Mouse (Mus musculus) CH12.LX (cell line): ENCODE results near the gene Slc9a2. TPM values are rescaled to one million over a fixed set of nuclear protein-coding genes. Genes with fewer than 3 reads are reported as not detected.

ENCODE experiments used
- DNase-seq: peaks from one replicate; pipeline ENCODE4 v3.0.0-alpha.2; 2013; ENCODE audit errors: extremely low read depth
- H3K27ac ChIP-seq: 2 replicates; pipeline ENCODE4 v1.5.1; 2012; ENCODE audit warnings: low read depth, mild to moderate bottlenecking, control low read depth, moderate library complexity; ENCODE audit not compliant: insufficient read depth
- H3K27me3 ChIP-seq: replicated peaks from 2 replicates; pipeline ENCODE3; 2012; ENCODE audit warnings: inconsistent platforms
- H3K36me3 ChIP-seq, 2 experiments: replicated peaks in 1 of 2; 2 replicates each; pipeline versions ENCODE3 to v1.6.1; 2012; ENCODE audit warnings: inconsistent platforms in 1 of 2, low read length in 1 of 2, mild to moderate bottlenecking in 1 of 2, mixed read lengths in 1 of 2, moderate library complexity in 1 of 2; ENCODE audit not compliant: control insufficient read depth in 1 of 2, insufficient read depth in 1 of 2
- H3K4me1 ChIP-seq, 2 experiments: 2 replicates each; pipeline ENCODE4 v1.6.1; 2012; ENCODE audit warnings: inconsistent platforms in 1 of 2, moderate library complexity in 1 of 2; ENCODE audit not compliant: insufficient read depth in 2 of 2, control insufficient read depth in 1 of 2
- H3K4me2 ChIP-seq: 2 replicates; pipeline ENCODE4 v1.6.1; 2012; ENCODE audit warnings: low read depth, mild to moderate bottlenecking, control low read depth; ENCODE audit not compliant: poor library complexity, insufficient read depth, severe bottlenecking
- H3K4me3 ChIP-seq, 3 experiments: fragments of 150-350 bp in 1 of 3; sonication (generic) in 1 of 3; replicated peaks in 1 of 3; 2 replicates each; pipeline versions ENCODE3 to v1.5.1; 2011 to 2012; ENCODE audit warnings: low read depth in 2 of 3, low read length in 2 of 3, mild to moderate bottlenecking in 2 of 3, moderate library complexity in 2 of 3, control low read depth in 1 of 3, improper control_type of control experiment in 1 of 3, inconsistent platforms in 1 of 3, mixed read lengths in 1 of 3; ENCODE audit not compliant: poor library complexity in 1 of 3
- H3K79me2 ChIP-seq: replicated peaks from 2 replicates; pipeline ENCODE4 v1.6.1; 2012; ENCODE audit warnings: mild to moderate bottlenecking, moderate library complexity; ENCODE audit not compliant: control insufficient read depth, poor library complexity, insufficient read depth, severe bottlenecking; ENCODE audit errors: extremely low read depth
- H3K9ac ChIP-seq: 2 replicates; pipeline ENCODE4 v1.6.1; 2012; ENCODE audit warnings: low read depth, mild to moderate bottlenecking, control low read depth, moderate library complexity; ENCODE audit not compliant: insufficient read depth
- H3K9me3 ChIP-seq: replicated peaks from 2 replicates; pipeline ENCODE3; 2012; ENCODE audit warnings: low read length, inconsistent platforms, mixed read lengths
- BHLHE40 ChIP-seq: IDR thresholded peaks from 2 replicates; pipeline ENCODE4 v1.6.1; 2011; ENCODE audit warnings: mild to moderate bottlenecking, low read depth, low read length, improper control_type of control experiment
- CHD1 ChIP-seq: IDR thresholded peaks from 2 replicates; pipeline ENCODE4 v1.6.1; 2012; ENCODE audit warnings: low read depth, low read length, improper control_type of control experiment, inconsistent platforms
- CHD2 ChIP-seq: IDR thresholded peaks from 2 replicates; pipeline ENCODE4 v1.6.1; 2011; ENCODE audit warnings: low read length, improper control_type of control experiment
- E2F4 ChIP-seq: IDR thresholded peaks from 2 replicates; pipeline ENCODE4 v1.6.1; 2011; ENCODE audit warnings: low read depth, low read length, improper control_type of control experiment; ENCODE audit not compliant: insufficient replicate concordance
- ELF1 ChIP-seq: IDR thresholded peaks from 2 replicates; pipeline ENCODE4 v1.6.1; 2014; ENCODE audit warnings: low read depth, mild to moderate bottlenecking, inconsistent platforms, low read length, improper control_type of control experiment
- GABPA ChIP-seq: IDR thresholded peaks from 2 replicates; pipeline ENCODE4 v1.6.1; 2012; ENCODE audit warnings: low read depth, low read length, improper control_type of control experiment, inconsistent platforms; ENCODE audit not compliant: insufficient replicate concordance
- HCFC1 ChIP-seq: IDR thresholded peaks from 2 replicates; pipeline ENCODE4 v1.6.1; 2012; ENCODE audit warnings: low read depth, mild to moderate bottlenecking, inconsistent platforms, low read length, improper control_type of control experiment
- MAFK ChIP-seq: IDR thresholded peaks from 2 replicates; pipeline ENCODE4 v1.6.1; 2011; ENCODE audit warnings: low read length, improper control_type of control experiment; ENCODE audit not compliant: insufficient replicate concordance
- MAX ChIP-seq: IDR thresholded peaks from 2 replicates; pipeline ENCODE4 v1.6.1; 2011; ENCODE audit warnings: low read length, improper control_type of control experiment
- MEF2A ChIP-seq: IDR thresholded peaks from 2 replicates; pipeline ENCODE4 v1.6.1; 2014; ENCODE audit warnings: low read depth, mild to moderate bottlenecking, inconsistent platforms, low read length, improper control_type of control experiment, borderline replicate concordance
- MXI1 ChIP-seq: IDR thresholded peaks from 2 replicates; pipeline ENCODE4 v1.6.1; 2011; ENCODE audit warnings: mild to moderate bottlenecking, low read depth, low read length, improper control_type of control experiment
- MYC ChIP-seq: IDR thresholded peaks from 2 replicates; pipeline ENCODE4 v1.6.1; 2011; ENCODE audit warnings: low read depth, mild to moderate bottlenecking, improper control_type of control experiment, low read length
- NELFE ChIP-seq: IDR thresholded peaks from 2 replicates; pipeline ENCODE4 v1.6.1; 2011; ENCODE audit warnings: low read depth, low read length, improper control_type of control experiment
- PAX5 ChIP-seq: IDR thresholded peaks from 2 replicates; pipeline ENCODE4 v1.6.1; 2012; ENCODE audit warnings: low read length, inconsistent platforms, mixed read lengths
- POLR2A ChIP-seq: IDR thresholded peaks from 2 replicates; pipeline ENCODE4 v1.6.1; 2011; ENCODE audit warnings: low read depth, mild to moderate bottlenecking, improper control_type of control experiment, low read length
- POLR2AphosphoS2 ChIP-seq: IDR thresholded peaks from 2 replicates; pipeline ENCODE4 v1.6.1; 2011; ENCODE audit warnings: low read depth, low read length, improper control_type of control experiment
- RAD21 ChIP-seq: IDR thresholded peaks from 2 replicates; pipeline ENCODE4 v1.6.1; 2011; ENCODE audit warnings: low read depth, mild to moderate bottlenecking, low read length, improper control_type of control experiment, moderate library complexity
- RCOR1 ChIP-seq: conservative IDR thresholded peaks from 2 replicates; pipeline ENCODE4 v1.6.1; 2012; ENCODE audit warnings: low read depth, mild to moderate bottlenecking, inconsistent platforms, low read length, improper control_type of control experiment
- SIN3A ChIP-seq: IDR thresholded peaks from 2 replicates; pipeline ENCODE4 v1.6.1; 2012; ENCODE audit warnings: low read length, improper control_type of control experiment, inconsistent platforms
- TBP ChIP-seq: conservative IDR thresholded peaks from 2 replicates; pipeline ENCODE4 v1.6.1; 2011; ENCODE audit warnings: low read depth, low read length, improper control_type of control experiment
- TCF12 ChIP-seq: IDR thresholded peaks from 2 replicates; pipeline ENCODE4 v1.6.1; 2014; ENCODE audit warnings: low read depth, mild to moderate bottlenecking, inconsistent platforms, low read length, improper control_type of control experiment
- UBTF ChIP-seq: IDR thresholded peaks from 2 replicates; pipeline ENCODE4 v1.6.1; 2012; ENCODE audit warnings: low read depth, mild to moderate bottlenecking, inconsistent platforms, low read length, improper control_type of control experiment, moderate library complexity
- USF1 ChIP-seq: IDR thresholded peaks from 2 replicates; pipeline ENCODE4 v1.6.1; 2014; ENCODE audit warnings: low read depth, mild to moderate bottlenecking, inconsistent platforms, low read length, improper control_type of control experiment
- USF2 ChIP-seq: conservative IDR thresholded peaks from 2 replicates; pipeline ENCODE4 v1.6.1; 2011; ENCODE audit warnings: low read depth, low read length, improper control_type of control experiment
- ZMIZ1 ChIP-seq: IDR thresholded peaks from 2 replicates; pipeline ENCODE4 v1.6.1; 2012; ENCODE audit warnings: low read depth, mild to moderate bottlenecking, inconsistent platforms, low read length, improper control_type of control experiment
- ZNF384 ChIP-seq: IDR thresholded peaks from 2 replicates; pipeline ENCODE4 v1.6.1; 2012; ENCODE audit warnings: low read depth, low read length, improper control_type of control experiment, inconsistent platforms
- dilution Hi-C: fragments of 300-500 bp; cut with MboI; formaldehyde crosslinking; loops from 2 replicates; pipeline ENCODE4 v1.14.3; 2020; ENCODE audit warnings: low sequenced_read_pairs; ENCODE audit not compliant: extremely low pct_unique_long_range_greater_than_20kb, extremely low pct_ligation_motif_present
- in situ Hi-C: fragments of 300-500 bp; cut with MboI; formaldehyde crosslinking; loops from 3 replicates; pipeline ENCODE4 v1.14.3; 2019; ENCODE audit warnings: low sequenced_read_pairs, low pct_ligation_motif_present, low pct_unique_long_range_greater_than_20kb, mixed read lengths
- polyA plus RNA-seq: library from polyadenylated mRNA; unstranded; fragments of >175 nt; gene quantifications from 2 replicates; pipeline ENCODE4 v1.2.1, GENCODE M21; 2012; ENCODE audit warnings: low read depth; ENCODE audit not compliant: insufficient read length
- total RNA-seq, 2 experiments: library from RNA; depleted of rRNA; stranded (reverse); fragments of 300-350 nt in 1 of 2; fragments of >200 nt in 1 of 2; gene quantifications; 2 replicates each; pipeline ENCODE4 v1.2.3; 2012 to 2014

The Slc9a2 gene
- total and polyA plus RNA-seq, 3 experiments, result not detected

DNA sequence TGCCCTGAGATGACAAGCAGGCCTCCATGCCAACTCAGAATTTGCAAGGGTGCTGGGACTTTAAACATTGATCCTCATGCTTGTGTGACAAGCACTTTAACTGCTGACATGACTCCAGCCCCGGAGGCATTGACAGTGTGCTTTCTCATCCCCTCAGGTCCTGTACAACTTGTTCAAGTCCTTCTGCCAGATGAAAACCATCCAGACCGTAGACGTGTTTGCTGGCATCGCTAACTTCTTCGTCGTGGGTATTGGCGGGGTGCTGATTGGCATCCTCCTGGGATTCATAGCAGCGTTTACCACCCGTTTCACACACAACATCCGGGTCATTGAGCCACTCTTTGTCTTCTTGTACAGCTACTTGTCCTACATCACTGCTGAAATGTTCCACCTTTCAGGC lies 45.7 kb downstream of the Slc9a2 start:
- Histone ChIP-seq H3K36me3 (no peaks in the 10 kb centered on the region), H3K4me2 (no peak overlapping the region), H3K4me3 (no peak overlapping the region), H3K9ac (no peak overlapping the region), H3K27ac (no peak overlapping the region), H3K27me3 (no peaks in the 10 kb centered on the region), H3K9me3 (peaks cover 5% of the 10 kb centered on the region), H3K4me1 (no peaks in the 10 kb centered on the region), H3K79me2 (no peaks in the 10 kb centered on the region)
- no peak for DNase-seq
- dilution Hi-C loops, result no loop called here
- no peak for TF ChIP-seq USF1
- no peak for TF ChIP-seq UBTF
- no peak for TF ChIP-seq TCF12
- no peak for TF ChIP-seq E2F4
- TF ChIP-seq ELF1, result no peak
- no peak for TF ChIP-seq BHLHE40
- no peak for TF ChIP-seq MEF2A
- no peak for TF ChIP-seq NELFE
- TF ChIP-seq MYC, result no peak
- no peak for TF ChIP-seq MAX
- no peak for TF ChIP-seq MAFK
- TF ChIP-seq CHD1, result no peak
- TF ChIP-seq POLR2AphosphoS2, result no peak
- TF ChIP-seq SIN3A, result no peak
- no peak for TF ChIP-seq MXI1
- TF ChIP-seq HCFC1, result no peak
- no peak for TF ChIP-seq GABPA
- no peak for TF ChIP-seq CHD2
- TF ChIP-seq RAD21, result no peak
- in situ Hi-C loops, result no loop called here

DNA sequence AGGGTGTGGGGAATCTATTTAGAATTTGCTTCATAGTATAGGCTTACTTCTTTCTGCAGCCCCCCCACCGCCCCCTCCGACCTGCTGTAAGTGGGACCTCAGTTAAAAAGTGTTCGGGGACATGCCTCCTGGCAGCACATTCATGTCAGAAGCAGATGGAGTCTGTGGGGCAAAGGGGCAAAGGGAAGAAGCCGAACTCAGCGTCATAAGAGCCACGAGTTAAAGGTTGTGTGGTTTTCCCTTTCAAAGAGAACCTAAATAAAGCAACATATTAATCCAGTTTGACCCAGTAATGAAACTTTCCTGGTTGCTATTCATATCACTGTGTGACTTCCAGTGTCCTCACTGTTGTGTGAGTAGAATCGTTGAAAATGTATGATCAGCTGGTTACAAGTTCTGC lies 47.0 kb downstream of the Slc9a2 start:
- H3K79me2 ChIP-seq, result no peaks in the 10 kb centered on the region
- no peak overlapping the region for H3K4me2 ChIP-seq
- no peak overlapping the region for H3K4me3 ChIP-seq
- H3K36me3 ChIP-seq, result no peaks in the 10 kb centered on the region
- H3K9ac ChIP-seq, result no peak overlapping the region
- no peak for DNase-seq
- no peak for TF ChIP-seq BHLHE40
- no peak for TF ChIP-seq PAX5
- no peak for TF ChIP-seq POLR2A
- TF ChIP-seq RCOR1, result no peak
- no peak for TF ChIP-seq ZNF384
- TF ChIP-seq USF2, result no peak
- no peak for TF ChIP-seq TBP
- TF ChIP-seq ZMIZ1, result no peak
- TF ChIP-seq UBTF, result no peak
- no peaks in the 10 kb centered on the region for H3K27me3 ChIP-seq
- H3K9me3 ChIP-seq, result peaks cover 3% of the 10 kb centered on the region
- H3K27ac ChIP-seq, result no peak overlapping the region
- dilution Hi-C loops (no loop called here), in situ Hi-C loops (no loop called here)
- no peaks in the 10 kb centered on the region for H3K4me1 ChIP-seq
